Mouse (Mus musculus): ENCODE results near the gene Fryl. TPM values are rescaled to one million over a fixed set of nuclear protein-coding genes. Genes with fewer than 3 reads are reported as not detected.

Gene Fryl
- 46.9 and 63.2 TPM in 2 replicates for polyA plus RNA-seq (2015; fragmentation: Nextera tagmentation; extraction: Ambion mirVana)

- peak; percentile 98 for DNase-seq (ENCODE audit: low spot score)
Measured at GRCm38 (mm10) chr5:73256352-73257065, at the start of gene Fryl. Fryl (minus strand) TSS chr5:73256619.

GRCm38 (mm10) chr5:73304507-73304906 lies 48.1 kb upstream of the Fryl start:
- no peak for DNase-seq (ENCODE audit: low spot score)

GRCm38 (mm10) chr5:73301601-73302307 lies 45.3 kb upstream of the Fryl start:
- DNase-seq (ENCODE audit: low spot score): no peak

GRCm38 (mm10) chr5:73295916-73296315 lies 39.5 kb upstream of the Fryl start:
- DNase-seq (ENCODE audit: low spot score): no peak

- no peak for DNase-seq (ENCODE audit: low spot score)
Measured at GRCm38 (mm10) chr5:73295016-73295415, 38.6 kb upstream of the Fryl start.

DNA sequence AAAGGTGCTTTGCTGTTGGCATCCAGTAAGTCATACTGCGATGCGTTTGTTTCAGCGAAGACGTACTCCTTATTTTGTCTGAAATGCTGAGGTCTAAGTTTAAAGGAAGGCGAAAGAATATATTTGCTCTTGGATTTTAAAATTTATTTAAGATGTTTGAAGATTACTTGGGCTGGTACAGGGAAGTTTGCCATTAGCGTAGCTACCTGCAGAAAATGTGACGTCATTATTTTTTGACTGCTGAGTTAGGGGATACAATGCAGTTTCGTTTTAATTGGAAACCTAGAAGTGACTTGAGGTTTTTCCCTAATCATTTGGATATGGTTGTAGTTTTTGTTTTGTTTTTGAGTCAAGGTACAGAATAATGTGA lies 37.0 kb upstream of the Fryl start:
- DNase-seq (ENCODE audit: low spot score): peak; percentile 13

- DNase-seq (ENCODE audit: low spot score): peak; percentile 97
Measured at GRCm38 (mm10) chr5:73292502-73293457, 36.4 kb upstream of the Fryl start, which contains the start of gene Ociad1. Ociad1 (plus strand) TSS chr5:73292784.

DNA sequence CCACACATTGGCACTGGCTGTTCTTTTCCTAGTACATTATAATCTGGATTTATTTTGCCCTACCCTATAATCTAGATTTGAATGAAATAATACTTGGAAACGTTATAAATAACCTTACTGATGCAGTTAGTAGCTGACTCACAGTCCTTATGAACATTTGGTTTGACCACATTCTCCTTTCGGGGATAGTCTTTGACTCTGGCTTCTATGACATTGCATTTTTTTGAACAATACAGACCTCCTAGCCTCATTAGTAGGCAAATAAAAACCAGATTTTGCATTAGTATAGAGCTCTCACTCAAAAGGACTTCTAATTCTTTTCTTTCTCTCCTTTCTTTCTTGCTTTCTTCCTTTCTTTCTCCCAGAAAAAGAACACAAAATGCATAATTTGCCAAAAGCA lies 33.5 kb upstream of the Fryl start:
- DNase-seq (ENCODE audit: low spot score): no peak

DNA sequence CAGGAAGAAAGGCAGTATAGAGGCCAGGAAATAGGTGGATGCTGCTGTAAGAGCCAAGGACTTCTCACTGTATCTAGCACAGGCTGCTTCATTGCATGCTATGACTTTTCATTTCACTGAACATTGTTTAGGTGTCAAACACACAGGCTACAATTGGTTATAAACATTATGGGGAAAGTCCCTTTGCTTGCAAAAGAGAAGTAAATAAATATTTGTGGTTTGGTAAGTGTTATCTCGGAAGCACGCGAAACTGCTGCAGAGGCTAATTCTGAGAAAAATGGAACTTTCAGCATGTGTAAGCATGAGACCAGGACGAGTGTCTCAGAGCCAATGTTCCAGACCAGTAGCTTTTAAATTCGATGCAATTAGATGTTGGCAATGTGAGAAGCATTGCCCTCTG lies 30.2 kb upstream of the Fryl start:
- DNase-seq (ENCODE audit: low spot score): no peak

GRCm38 (mm10) chr5:73285470-73285978 lies 29.1 kb upstream of the Fryl start:
- no peak for DNase-seq (ENCODE audit: low spot score)

- DNase-seq (ENCODE audit: low spot score): no peak
Measured at GRCm38 (mm10) chr5:73284046-73284445, 27.6 kb upstream of the Fryl start.

GRCm38 (mm10) chr5:73280567-73280850 lies 24.1 kb upstream of the Fryl start:
- DNase-seq (ENCODE audit: low spot score): no peak

DNA sequence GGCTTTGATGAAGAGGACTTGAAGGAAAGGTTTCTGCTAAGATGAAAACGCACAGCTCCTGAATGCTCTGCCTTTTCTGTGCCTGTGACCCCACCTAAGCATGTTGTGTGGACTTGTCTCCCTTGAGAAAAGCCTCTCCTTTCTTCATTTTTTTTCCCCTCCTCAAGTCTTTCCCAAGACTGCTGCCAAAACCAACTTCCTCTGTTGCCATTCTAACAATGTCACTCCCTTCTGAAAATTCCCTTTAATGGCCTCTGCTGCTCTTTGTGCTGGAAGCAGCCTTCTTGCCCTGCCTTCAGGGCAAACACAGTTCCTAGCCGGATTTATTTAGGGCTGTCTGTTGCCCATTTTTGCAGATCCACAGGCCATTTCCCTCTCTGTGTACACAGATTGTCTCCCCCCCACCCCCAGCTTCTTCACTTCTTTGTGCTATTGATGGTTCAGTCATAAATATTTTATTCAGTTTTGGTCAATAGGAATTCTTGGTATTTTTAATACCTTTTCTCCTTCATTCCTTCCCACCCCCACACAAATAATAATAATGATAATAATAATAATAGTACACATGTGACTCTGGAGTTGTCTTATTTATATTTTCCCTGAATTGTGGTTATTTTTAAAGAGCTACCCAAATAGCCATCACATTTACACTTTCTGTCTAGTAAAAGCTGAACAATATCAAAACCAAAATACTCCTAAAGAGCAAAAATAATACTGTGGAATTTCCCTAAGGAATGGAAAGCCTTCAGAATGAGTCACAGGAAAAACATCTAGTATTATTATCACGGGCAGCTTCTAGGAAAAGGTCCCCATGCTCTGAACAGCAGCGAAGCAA lies 23.5 kb upstream of the Fryl start:
- no peak for DNase-seq (ENCODE audit: low spot score)

GRCm38 (mm10) chr5:73279190-73279589 lies 22.8 kb upstream of the Fryl start:
- DNase-seq (ENCODE audit: low spot score): no peak

DNA sequence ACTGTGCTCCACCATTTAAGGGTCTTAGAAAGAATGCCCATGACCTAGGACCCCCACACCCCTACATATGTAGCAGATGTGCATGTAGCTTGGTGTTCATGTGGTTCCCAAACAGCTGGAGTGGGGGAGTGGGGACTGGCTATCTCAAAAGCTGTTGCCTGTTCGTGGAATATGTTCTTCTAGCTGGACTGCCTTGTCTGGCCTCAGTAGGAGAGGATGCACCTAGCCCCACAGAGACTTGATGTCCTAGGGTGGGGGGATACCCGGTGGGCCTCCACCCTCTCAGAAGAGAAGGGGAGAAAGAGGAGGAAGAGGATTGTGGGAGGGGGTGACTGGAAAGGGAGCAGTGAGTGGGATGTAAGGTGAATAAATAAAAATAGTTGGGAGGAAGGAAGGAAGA lies 18.5 kb upstream of the Fryl start:
- DNase-seq (ENCODE audit: low spot score): no peak

GRCm38 (mm10) chr5:73273171-73273570 lies 16.8 kb upstream of the Fryl start:
- DNase-seq (ENCODE audit: low spot score): no peak

DNA sequence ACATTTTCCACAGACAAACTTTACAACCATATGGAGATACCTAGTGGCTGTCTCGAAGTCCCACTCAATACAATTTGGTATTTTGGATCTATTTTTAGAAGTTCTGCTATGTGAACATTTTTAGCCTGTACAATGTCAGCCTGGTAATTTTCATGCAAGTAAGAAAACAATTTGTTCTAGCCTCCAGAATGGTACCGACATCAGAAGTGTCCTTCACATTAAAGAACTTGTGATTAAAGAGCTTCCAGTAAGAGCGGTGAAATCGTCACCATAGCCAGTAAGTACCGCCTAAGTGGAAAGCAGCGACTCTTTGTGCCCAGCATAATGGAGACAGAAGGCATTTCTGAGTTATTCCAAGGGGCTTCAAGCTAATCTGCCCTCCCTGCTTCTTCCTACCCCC lies 14.2 kb upstream of the Fryl start:
- no peak for DNase-seq (ENCODE audit: low spot score)

DNA sequence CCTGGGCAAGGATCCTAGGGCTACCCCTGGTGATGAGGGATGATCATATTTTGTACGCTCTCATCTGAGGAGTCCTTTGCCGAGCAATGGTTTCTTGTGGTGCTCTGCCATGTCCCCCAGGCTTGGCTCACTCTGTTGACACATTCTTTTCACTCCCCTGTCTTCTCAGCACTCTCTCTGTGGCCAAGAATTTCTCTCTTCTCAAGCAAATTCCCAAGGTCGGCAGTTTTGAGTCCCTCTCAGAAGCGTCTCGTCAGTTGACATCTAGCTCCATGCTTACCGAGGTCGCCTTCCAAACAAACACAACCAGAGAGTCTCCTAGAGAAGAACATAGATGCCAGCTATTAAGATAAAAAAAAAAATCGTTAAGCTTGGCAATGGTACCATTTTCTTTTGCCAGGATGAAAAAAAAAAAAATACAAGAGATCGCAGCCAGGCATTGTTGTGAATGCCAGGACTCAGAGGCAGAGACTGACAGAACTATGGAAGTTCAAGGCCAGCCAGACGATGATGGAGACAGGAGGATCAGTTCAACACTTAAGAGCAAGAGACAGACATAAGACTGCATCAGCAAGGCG lies 12.3 kb upstream of the Fryl start:
- DNase-seq (ENCODE audit: low spot score): no peak

DNA sequence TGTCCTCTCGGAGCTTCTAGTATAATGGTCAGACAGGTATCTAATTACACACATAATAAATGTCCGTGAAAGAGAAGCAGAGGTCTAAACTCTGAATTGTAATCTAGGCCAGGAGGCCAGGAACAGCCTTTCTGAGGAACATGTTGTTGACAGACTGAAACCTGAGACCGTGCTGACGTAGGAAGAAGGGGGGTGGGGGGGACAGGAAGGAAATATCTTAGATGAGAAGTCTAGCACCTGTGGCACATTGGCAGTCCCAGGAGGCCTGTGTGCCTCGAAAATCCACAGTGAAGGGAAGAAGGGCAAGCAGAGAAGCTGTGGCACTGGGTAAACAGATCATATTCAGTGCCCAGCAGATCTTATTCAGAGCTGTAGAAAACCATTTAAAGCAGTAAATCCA lies 9.0 kb upstream of the Fryl start:
- peak; percentile 86 for DNase-seq (ENCODE audit: low spot score)

GRCm38 (mm10) chr5:73264122-73264521 lies 7.7 kb upstream of the Fryl start:
- no peak for DNase-seq (ENCODE audit: low spot score)

DNA sequence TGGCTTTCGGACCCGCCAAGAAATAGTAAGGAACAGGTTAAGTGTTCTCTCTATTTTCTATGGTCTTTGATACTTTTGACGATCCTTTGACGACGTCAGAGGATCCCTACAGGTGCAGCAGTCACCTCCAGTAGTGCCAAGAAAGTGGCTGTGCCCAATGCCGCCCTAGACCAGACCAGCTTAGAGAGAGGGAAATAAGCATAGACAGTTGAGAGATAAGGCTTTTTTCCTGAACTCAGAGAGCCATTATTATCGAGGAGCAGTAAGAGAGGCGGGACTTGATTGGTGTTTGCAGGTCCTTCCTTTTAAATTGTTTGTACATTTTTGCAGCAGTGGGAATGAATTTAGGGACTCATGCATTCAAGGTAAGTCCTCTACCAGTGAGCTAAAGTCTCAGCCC lies 1.3 kb upstream of the Fryl start:
- no peak for DNase-seq (ENCODE audit: low spot score)
